In genomic region chr7:96600381-96600941, GRCm38 (mm10) we compare ENCODE assay signal across 17 mouse cellular contexts.
"Had no signal": no experiment of that assay in that cellular context is flagged by ENCODE, and none has a peak within 500 bp of the region (broad histone marks: within the 10 kb centered on the region; RNA-seq: fewer than 3 reads in every experiment).

No protein-coding gene starts in this region.

- H3K9ac ChIP-seq: limb, embryonic 12.5 days; liver, embryonic 14.5 days; midbrain, embryonic 12.5 days; neural tube, embryonic 13.5 days had no signal

- H3K27me3 ChIP-seq: limb, embryonic 12.5 days; midbrain, embryonic 12.5 days; neural tube, embryonic 13.5 days had no signal

- H3K4me3 ChIP-seq: limb, embryonic 12.5 days; midbrain, embryonic 12.5 days; neural tube, embryonic 13.5 days had no signal

- ATAC-seq: midbrain, embryonic 16.5 days had no signal

- H3K27ac ChIP-seq: kidney, postnatal 0 days; limb, embryonic 12.5 days; liver, embryonic 14.5 days; midbrain, embryonic 12.5 days; neural tube, embryonic 13.5 days had no signal

- H3K9me3 ChIP-seq: limb, embryonic 12.5 days; midbrain, embryonic 12.5 days; neural tube, embryonic 13.5 days had no signal

- H3K36me3 ChIP-seq: limb, embryonic 12.5 days; midbrain, embryonic 12.5 days; neural tube, embryonic 13.5 days had no signal

- DNase-seq: kidney, adult 11 months; kidney, adult 9 months; kidney, postnatal 36 days; layer of hippocampus, adult 9-11 months; layer of hippocampus, postnatal 36 days; lung, adult 18-20 months; retina, postnatal 1 day; right cerebral cortex, postnatal 4 days; spleen, adult 18-20 months; thymus, adult 2 months; thymus, postnatal 25 days had no signal

- H3K4me2 ChIP-seq: limb, embryonic 12.5 days; midbrain, embryonic 12.5 days; neural tube, embryonic 13.5 days had no signal
